ENCODE assay signal across 8 mouse cellular contexts in genomic region chr11:117235086-117235897, GRCm38 (mm10). TPM values are rescaled to one million over a fixed set of nuclear protein-coding genes. Genes with fewer than 3 reads are reported as not detected.
A peak's percentile ranks its signal among the peaks of the same experiment; 100 is the strongest.
DNase-seq lines count a peak whose midpoint lies in the region; ATAC-seq and TF ChIP-seq lines count a peak whose summit lies in the region.

No protein-coding gene starts in this region.

- no peaks in the 10 kb centered on the region for H3K36me3 ChIP-seq in heart, postnatal 0 days (replicated peaks; ENCODE audit: control insufficient read depth, insufficient read depth, low read length)
- H3K36me3 ChIP-seq in stomach, postnatal 0 days (ENCODE audit: control insufficient read depth, insufficient read depth, low read length) = no peaks in the 10 kb centered on the region

- no peaks in the 10 kb centered on the region for H3K9me3 ChIP-seq in heart, postnatal 0 days (replicated peaks; ENCODE audit: control insufficient read depth, low read length)
- no peaks in the 10 kb centered on the region for H3K9me3 ChIP-seq in stomach, postnatal 0 days (ENCODE audit: control insufficient read depth, low read length)

- peak overlapping the region; percentile 10 for H3K4me2 ChIP-seq in heart, postnatal 0 days (ENCODE audit: low read depth, low read length)
- H3K4me2 ChIP-seq in stomach, postnatal 0 days (replicated peaks; ENCODE audit: low read depth) = peak overlapping the region; percentile 23; the same call in 1 of the 2 replicates

- TF ChIP-seq CTCF in heart, postnatal 0 days (IDR thresholded peaks at IDR 0.05; ENCODE audit: low read depth) = no peak
- TF ChIP-seq CTCF in stomach, postnatal 0 days (IDR thresholded peaks at IDR 0.05; ENCODE audit: low read depth) = no peak

- peak; percentile 45 for DNase-seq in kidney, adult 11 months
- no peak for DNase-seq in kidney, adult 8-10 months
- peak; percentile 87 for DNase-seq in adrenal gland, postnatal 25 days
- no peak for DNase-seq in heart, postnatal 0 days (ENCODE audit: low spot score)
- DNase-seq in kidney, postnatal 25 days = peak; percentile 48 to 70
- no peak for DNase-seq in stomach, postnatal 0 days (ENCODE audit: low spot score)
- DNase-seq in spleen, postnatal 10 days (ENCODE audit: low spot score in 2 of 2) = no peak
- DNase-seq in urinary bladder, postnatal 25 days (ENCODE audit: low spot score) = no peak

- peaks cover 17% of the 10 kb centered on the region for H3K4me1 ChIP-seq in heart, postnatal 0 days (ENCODE audit: control insufficient read depth, insufficient read depth)
- peaks cover 7% of the 10 kb centered on the region for H3K4me1 ChIP-seq in stomach, postnatal 0 days (replicated peaks; ENCODE audit: control insufficient read depth, insufficient read depth)

- WGBS in heart, postnatal 0 days = 18% methylated on average over 12 of the region's 12 CpGs
- WGBS in stomach, postnatal 0 days = 26% methylated on average over 12 of the region's 12 CpGs

- no peak overlapping the region for H3K4me3 ChIP-seq in heart, postnatal 0 days (ENCODE audit: low read depth, low read length)
- H3K4me3 ChIP-seq in stomach, postnatal 0 days (ENCODE audit: low read depth, low read length) = no peak overlapping the region

- peak; percentile 42; the same call in 1 of the 2 replicates for ATAC-seq in heart, postnatal 0 days (ENCODE audit: insufficient read depth, low read depth)
- peak; percentile 58 for ATAC-seq in stomach, postnatal 0 days (ENCODE audit: low FRiP score, low TSS enrichment)

- no peak overlapping the region for H3K9ac ChIP-seq in heart, postnatal 0 days (replicated peaks; ENCODE audit: low read depth, low read length)
- peak overlapping the region; percentile 41; the same call in 1 of the 2 replicates for H3K9ac ChIP-seq in stomach, postnatal 0 days (ENCODE audit: low read length)

- H3K27me3 ChIP-seq in heart, postnatal 0 days (ENCODE audit: control insufficient read depth, insufficient read depth, low read length) = no peaks in the 10 kb centered on the region; the same call in 1 of the 2 replicates
- H3K27me3 ChIP-seq in stomach, postnatal 0 days (ENCODE audit: control insufficient read depth, insufficient read depth, low read length) = no peaks in the 10 kb centered on the region

- peak overlapping the region; percentile 41 for H3K27ac ChIP-seq in heart, postnatal 0 days (ENCODE audit: low read depth)
- peak overlapping the region; percentile 74 for H3K27ac ChIP-seq in stomach, postnatal 0 days (replicated peaks)

- TF ChIP-seq EP300 in heart, postnatal 0 days (IDR thresholded peaks at IDR 0.05; ENCODE audit: low read depth) = no peak
- no peak for TF ChIP-seq EP300 in stomach, postnatal 0 days (optimal IDR thresholded peaks at IDR 0.05)

RNA-seq across cellular contexts. Expression of gene Sept9, which starts 35.8 kb away (rescaled TPM):
- 122 and 148 TPM in 2 replicates for total RNA-seq in adrenal gland, postnatal 25 days (2021)
- 57.8 and 64.2 TPM in 2 replicates for total RNA-seq in heart, postnatal 0 days (2014; rRNA removed; ENCODE audit: low replicate concordance)
- 30.5 and 31.6 TPM in 2 replicates for polyA plus RNA-seq in heart, postnatal 0 days (2015; fragmentation: Nextera tagmentation; extraction: Ambion mirVana)
- 42.9 and 46.2 TPM in 2 replicates for polyA plus RNA-seq in stomach, postnatal 0 days (2015; fragmentation: Nextera tagmentation; extraction: Ambion mirVana)

Comparison
In these comparisons a context has a peak if more than half of its experiments do, and no peak if none do; other contexts are left out.
1. DNase-seq: peak in kidney, adult 11 months (single experiment), adrenal gland, postnatal 25 days (single experiment) and kidney, postnatal 25 days (2 of 2); none in kidney, adult 8-10 months (0 of 2), heart, postnatal 0 days (single experiment), stomach, postnatal 0 days (single experiment), spleen, postnatal 10 days (0 of 2) and urinary bladder, postnatal 25 days (single experiment).